Comparison of ENCODE assay signal across 7 mouse cellular contexts in genomic region chr2:61593871-61594304, GRCm38 (mm10). TPM values are rescaled to one million over a fixed set of nuclear protein-coding genes. Genes with fewer than 3 reads are reported as not detected.
DNase-seq lines count a peak whose midpoint lies in the region; ATAC-seq and TF ChIP-seq lines count a peak whose summit lies in the region.

No protein-coding gene starts in this region.

- H3K4me3 ChIP-seq in thymus, adult 2 months (ENCODE audit: control insufficient read depth, insufficient read depth, low read length) = peak overlapping the region; percentile 99
- peak overlapping the region; percentile 75 for H3K4me3 ChIP-seq in midbrain, embryonic 13.5 days (replicated peaks)

- DNase-seq in thymus, adult 2 months = peak; percentile 28
- DNase-seq in thymus, adult 18-20 months = no peak
- peak; percentile 7 for DNase-seq in embryo, embryonic 11.5 days (ENCODE audit: low read depth, low spot score)
- no peak for DNase-seq in urinary bladder, postnatal 14 days (ENCODE audit: low spot score)
- no peak for DNase-seq in layer of hippocampus, postnatal 25 days (ENCODE audit: extremely low spot score in 1 of 2, low spot score in 1 of 2)

- no peaks in the 10 kb centered on the region for H3K9me3 ChIP-seq in midbrain, embryonic 13.5 days

- TF ChIP-seq POLR2A in thymus, adult 2 months (IDR thresholded peaks at IDR 0.05; ENCODE audit: control insufficient read depth, extremely low read depth, insufficient read depth, low read length, poor library complexity) = no peak

- no peaks in the 10 kb centered on the region for H3K27me3 ChIP-seq in thymus, adult 2 months (ENCODE audit: control insufficient read depth, insufficient read depth, low read length)
- H3K27me3 ChIP-seq in midbrain, embryonic 13.5 days = no peaks in the 10 kb centered on the region

- 0 out of 2 replicates have a peak, but pooled peaks cover 2% of the 10 kb centered on the region for H3K4me1 ChIP-seq in thymus, adult 2 months (replicated peaks; ENCODE audit: control insufficient read depth, insufficient read depth, low read length)
- H3K4me1 ChIP-seq in midbrain, embryonic 13.5 days (replicated peaks) = peaks cover 14% of the 10 kb centered on the region

- H3K4me2 ChIP-seq in midbrain, embryonic 13.5 days (replicated peaks) = peak overlapping the region; percentile 88

- TF ChIP-seq CTCF in thymus, adult 2 months (IDR thresholded peaks at IDR 0.05; ENCODE audit: borderline replicate concordance, control insufficient read depth, extremely low read depth, insufficient read depth, low read length, poor library complexity) = no peak

- peak; percentile 25 for ATAC-seq in inflammation-experienced regulatory T-cells, adult 6 months
- no peak for ATAC-seq in midbrain, embryonic 13.5 days

- H3K36me3 ChIP-seq in thymus, adult 2 months (ENCODE audit: control insufficient read depth, insufficient read depth, low read length) = no peaks in the 10 kb centered on the region
- no peaks in the 10 kb centered on the region for H3K36me3 ChIP-seq in midbrain, embryonic 13.5 days

- peak overlapping the region; percentile 55 for H3K27ac ChIP-seq in thymus, adult 2 months (ENCODE audit: control insufficient read depth, insufficient read depth, low read length)
- H3K27ac ChIP-seq in midbrain, embryonic 13.5 days = peak overlapping the region; percentile 48; the same call in 1 of the 2 replicates

- H3K9ac ChIP-seq in midbrain, embryonic 13.5 days (replicated peaks) = peak overlapping the region; percentile 78

- WGBS in thymus, adult 2 months = under 1% methylated on average over 12 of the region's 12 CpGs
- WGBS in midbrain, embryonic 13.5 days = 2% methylated on average over 12 of the region's 12 CpGs

RNA-seq across cellular contexts. Expression of gene Tank, which starts 15.5 kb away (rescaled TPM):
- polyA plus RNA-seq in thymus, adult 2 months (2012; rRNA removed) = 15.5 and 16.0 TPM in 2 replicates
- polyA plus RNA-seq in inflammation-experienced regulatory T-cells, adult 6 months (2017; shearing (Covaris generic)) = 100 to 1,000 TPM; 245 to 330 (median 251) TPM
- polyA plus RNA-seq in midbrain, embryonic 13.5 days (2015; fragmentation: Nextera tagmentation; extraction: Ambion mirVana) = 28.3 and 32.2 TPM in 2 replicates
- 10 to 100 TPM; 29.4 to 29.6 TPM for total RNA-seq in layer of hippocampus, postnatal 25 days (2021)

Comparison
In these comparisons a context has a peak if more than half of its experiments do, and no peak if none do; other contexts are left out.
1. DNase-seq: peak in thymus, adult 2 months (single experiment) and embryo, embryonic 11.5 days (single experiment); none in thymus, adult 18-20 months (0 of 2), urinary bladder, postnatal 14 days (single experiment) and layer of hippocampus, postnatal 25 days (0 of 2).